Mouse (Mus musculus) embryonic facial prominence, embryonic 11.5 days (tissue): Measurements from ENCODE around the gene Rps6ka2. TPM values are rescaled to one million over a fixed set of nuclear protein-coding genes. Genes with fewer than 3 reads are reported as not detected.

Experiments used
- ATAC-seq: fragments of 200-750 bp; cut with Nextera tagmentation; replicated peaks from 2 replicates; pipeline ENCODE4 v1.8.0; 2017; ENCODE audit warnings: low read depth; ENCODE audit not compliant: insufficient number of reproducible peaks, low FRiP score, low TSS enrichment
- DNase-seq: peaks from one replicate; pipeline ENCODE4 v3.0.0-alpha.2; 2015; ENCODE audit warnings: low spot score
- H3K27ac ChIP-seq: fragments of 300-500 bp; sonication (generic); replicated peaks from 2 replicates; pipeline ENCODE4 v1.5.1; 2014; ENCODE audit warnings: mild to moderate bottlenecking, low read depth, low read length, control low read depth
- H3K27me3 ChIP-seq: fragments of 300-500 bp; sonication (generic); 2 replicates; pipeline ENCODE4 v1.6.1; 2014; ENCODE audit warnings: mild to moderate bottlenecking, low read length, moderate library complexity, mixed read lengths; ENCODE audit not compliant: control insufficient read depth, insufficient read depth
- H3K36me3 ChIP-seq: fragments of 300-500 bp; sonication (generic); replicated peaks from 2 replicates; pipeline ENCODE4 v1.6.1; 2014; ENCODE audit warnings: low read depth, mild to moderate bottlenecking, low read length, moderate library complexity, mixed read lengths; ENCODE audit not compliant: control insufficient read depth, insufficient read depth
- H3K4me1 ChIP-seq: fragments of 300-500 bp; sonication (generic); 2 replicates; pipeline ENCODE4 v1.6.1; 2014; ENCODE audit warnings: low read length, mixed read lengths; ENCODE audit not compliant: control insufficient read depth, insufficient read depth
- H3K4me2 ChIP-seq: fragments of 300-500 bp; sonication (generic); 2 replicates; pipeline ENCODE4 v1.6.1; 2014; ENCODE audit warnings: low read depth, mild to moderate bottlenecking, control low read depth, low read length, moderate library complexity
- H3K4me3 ChIP-seq: fragments of 300-500 bp; sonication (generic); 2 replicates; pipeline ENCODE4 v1.5.1; 2014; ENCODE audit warnings: low read depth, low read length, control low read depth
- H3K9ac ChIP-seq: fragments of 300-500 bp; sonication (generic); replicated peaks from 2 replicates; pipeline ENCODE4 v1.6.1; 2014; ENCODE audit warnings: mild to moderate bottlenecking, control low read depth, low read length
- H3K9me3 ChIP-seq: fragments of 300-500 bp; sonication (generic); replicated peaks from 2 replicates; pipeline ENCODE4 v1.6.1; 2016; ENCODE audit warnings: mild to moderate bottlenecking, low read length, inconsistent platforms, mixed read lengths; ENCODE audit not compliant: control insufficient read depth
- WGBS: fragments of 180-500 bp; shearing (Covaris S2); extraction: QIAGEN DNeasy Blood & Tissue Kit; methylation state at CpG from one replicate; pipeline ENCODE4 v1.1.7; 2014; 5-methylcytosine and 5-hydroxymethylcytosine counted together
- polyA plus RNA-seq: library from polyadenylated mRNA; unstranded; fragments of >200 nt; fragmentation: Nextera tagmentation; extraction: Ambion mirVana; gene quantifications from 2 replicates; pipeline ENCODE4 v1.2.1, GENCODE M21; 2014

Gene Rps6ka2
- polyA plus RNA-seq, 1 experiment from 2014 or later = 20.4 TPM

- no peak for DNase-seq
- 75% methylated on average over 9 of the region's 9 CpGs for WGBS
Observed at GRCm38 (mm10) chr17:7197121-7197925, 27.4 kb downstream of the Rps6ka2 start.

GRCm38 (mm10) chr17:7204771-7205406 lies 35.0 kb downstream of the Rps6ka2 start:
- DNase-seq (peak; percentile 80), ATAC-seq (peak; percentile 89)
- Histone ChIP-seq H3K9me3 (no peaks in the 10 kb centered on the region), H3K36me3 (no peaks in the 10 kb centered on the region), H3K9ac (no peak overlapping the region), H3K4me3 (no peak overlapping the region), H3K4me2 (no peak overlapping the region), H3K4me1 (peaks cover 3% of the 10 kb centered on the region; the same call in 1 of the 2 replicates), H3K27me3 (no peaks in the 10 kb centered on the region), H3K27ac (peak overlapping the region; percentile 70)
- 27% methylated on average over 11 of the region's 11 CpGs for WGBS

More at GRCm38 (mm10) chr17:7197121-7197925, 27.4 kb downstream of the Rps6ka2 start:
- no peaks in the 10 kb centered on the region for H3K4me1 ChIP-seq
- no peak overlapping the region for H3K27ac ChIP-seq
- H3K36me3 ChIP-seq = no peaks in the 10 kb centered on the region
- no peak overlapping the region for H3K9ac ChIP-seq
- H3K4me3 ChIP-seq = no peak overlapping the region
- H3K27me3 ChIP-seq = no peaks in the 10 kb centered on the region
- no peaks in the 10 kb centered on the region for H3K9me3 ChIP-seq
- no peak overlapping the region for H3K4me2 ChIP-seq
- ATAC-seq = no peak

GRCm38 (mm10) chr17:7206434-7207145 lies 36.7 kb downstream of the Rps6ka2 start:
- Histone ChIP-seq H3K27ac (no peak overlapping the region), H3K9me3 (no peaks in the 10 kb centered on the region), H3K4me3 (no peak overlapping the region), H3K9ac (no peak overlapping the region), H3K36me3 (no peaks in the 10 kb centered on the region), H3K27me3 (no peaks in the 10 kb centered on the region), H3K4me1 (peaks cover 3% of the 10 kb centered on the region; the same call in 1 of the 2 replicates), H3K4me2 (no peak overlapping the region)
- ATAC-seq (no peak), DNase-seq (no peak)
- WGBS = 87% methylated on average over 6 of the region's 6 CpGs

GRCm38 (mm10) chr17:7210648-7211047 lies 40.7 kb downstream of the Rps6ka2 start:
- no peak overlapping the region for H3K4me2 ChIP-seq
- H3K9me3 ChIP-seq = no peaks in the 10 kb centered on the region
- H3K36me3 ChIP-seq = no peaks in the 10 kb centered on the region
- no peak overlapping the region for H3K27ac ChIP-seq
- H3K4me1 ChIP-seq = no peaks in the 10 kb centered on the region
- 60% methylated on average over 11 of the region's 11 CpGs for WGBS
- DNase-seq (peak; percentile 10), ATAC-seq (no peak)
- H3K4me3 ChIP-seq = no peak overlapping the region
- H3K27me3 ChIP-seq = no peaks in the 10 kb centered on the region
- no peak overlapping the region for H3K9ac ChIP-seq

GRCm38 (mm10) chr17:7211893-7212292 lies 42.0 kb downstream of the Rps6ka2 start:
- Histone ChIP-seq H3K27me3 (no peaks in the 10 kb centered on the region), H3K9me3 (no peaks in the 10 kb centered on the region), H3K4me2 (no peak overlapping the region), H3K4me1 (no peaks in the 10 kb centered on the region), H3K9ac (no peak overlapping the region), H3K36me3 (no peaks in the 10 kb centered on the region), H3K4me3 (no peak overlapping the region), H3K27ac (no peak overlapping the region)
- no peak for ATAC-seq
- DNase-seq = no peak
- 81% methylated on average over 4 of the region's 4 CpGs for WGBS

GRCm38 (mm10) chr17:7213214-7213613 lies 43.3 kb downstream of the Rps6ka2 start:
- Histone ChIP-seq H3K27ac (no peak overlapping the region), H3K4me1 (no peaks in the 10 kb centered on the region), H3K9ac (no peak overlapping the region), H3K9me3 (no peaks in the 10 kb centered on the region), H3K36me3 (no peaks in the 10 kb centered on the region), H3K4me3 (no peak overlapping the region), H3K4me2 (no peak overlapping the region), H3K27me3 (no peaks in the 10 kb centered on the region)
- 83% methylated on average over 2 of the region's 2 CpGs for WGBS
- DNase-seq (no peak), ATAC-seq (no peak)

GRCm38 (mm10) chr17:7214061-7214460 lies 44.1 kb downstream of the Rps6ka2 start:
- H3K4me2 ChIP-seq = no peak overlapping the region
- 98% methylated on average over 3 of the region's 3 CpGs for WGBS
- ATAC-seq (no peak), DNase-seq (no peak)
- no peaks in the 10 kb centered on the region for H3K4me1 ChIP-seq
- no peak overlapping the region for H3K9ac ChIP-seq
- no peaks in the 10 kb centered on the region for H3K36me3 ChIP-seq
- H3K27me3 ChIP-seq = no peaks in the 10 kb centered on the region
- no peaks in the 10 kb centered on the region for H3K9me3 ChIP-seq
- no peak overlapping the region for H3K4me3 ChIP-seq
- H3K27ac ChIP-seq = no peak overlapping the region
